Mouse (Mus musculus) hindbrain, embryonic 16.5 days (tissue): ENCODE measurements around the gene Ccl8. TPM values are rescaled to one million over a fixed set of nuclear protein-coding genes. Genes with fewer than 3 reads are reported as not detected.

ENCODE experiments used
- ATAC-seq: fragments of 200-750 bp; cut with Nextera tagmentation; 2 replicates; pipeline ENCODE4 v1.8.0; 2017; ENCODE audit warnings: moderate TSS enrichment, moderate library complexity
- H3K27ac ChIP-seq: fragments of 300-500 bp; sonication (generic); 2 replicates; pipeline ENCODE4 v1.5.1; 2014; ENCODE audit warnings: low read depth, mild to moderate bottlenecking, control low read depth, low read length, moderate library complexity
- H3K27me3 ChIP-seq: fragments of 300-500 bp; sonication (generic); replicated peaks from 2 replicates; pipeline ENCODE4 v1.6.1; 2014; ENCODE audit warnings: low read length; ENCODE audit not compliant: control insufficient read depth, insufficient read depth
- H3K36me3 ChIP-seq: fragments of 300-500 bp; sonication (generic); 2 replicates; pipeline ENCODE4 v1.6.1; 2014; ENCODE audit warnings: mild to moderate bottlenecking, low read length, moderate library complexity, mixed read lengths; ENCODE audit not compliant: control insufficient read depth, insufficient read depth
- H3K4me1 ChIP-seq: fragments of 300-500 bp; sonication (generic); 2 replicates; pipeline ENCODE4 v1.6.1; 2014; ENCODE audit warnings: low read depth, low read length; ENCODE audit not compliant: control insufficient read depth, insufficient read depth
- H3K4me2 ChIP-seq: fragments of 300-500 bp; sonication (generic); 2 replicates; pipeline ENCODE4 v1.6.1; 2014; ENCODE audit warnings: mild to moderate bottlenecking, low read length, control low read depth, moderate library complexity
- H3K4me3 ChIP-seq: fragments of 300-500 bp; sonication (generic); 2 replicates; pipeline ENCODE4 v1.5.1; 2014; ENCODE audit warnings: mild to moderate bottlenecking, low read length, control low read depth, moderate library complexity
- H3K9ac ChIP-seq: fragments of 300-500 bp; sonication (generic); 2 replicates; pipeline ENCODE4 v1.6.1; 2014; ENCODE audit warnings: low read depth, mild to moderate bottlenecking, control low read depth, low read length, moderate library complexity
- H3K9me3 ChIP-seq: fragments of 300-500 bp; sonication (generic); 2 replicates; pipeline ENCODE4 v1.6.1; 2014; ENCODE audit warnings: mild to moderate bottlenecking, low read length, moderate library complexity; ENCODE audit not compliant: control insufficient read depth
- WGBS: fragments of 180-500 bp; shearing (Covaris S2); extraction: QIAGEN DNeasy Blood & Tissue Kit; methylation state at CpG from one replicate; pipeline ENCODE4 v1.1.7; 2014; 5-methylcytosine and 5-hydroxymethylcytosine counted together
- polyA plus RNA-seq: library from polyadenylated mRNA; unstranded; fragments of >200 nt; fragmentation: Nextera tagmentation; extraction: Ambion mirVana; gene quantifications from 2 replicates; pipeline ENCODE4 v1.2.1, GENCODE M21; 2015

The Ccl8 gene
- polyA plus RNA-seq = not detected in 2 replicates

DNA sequence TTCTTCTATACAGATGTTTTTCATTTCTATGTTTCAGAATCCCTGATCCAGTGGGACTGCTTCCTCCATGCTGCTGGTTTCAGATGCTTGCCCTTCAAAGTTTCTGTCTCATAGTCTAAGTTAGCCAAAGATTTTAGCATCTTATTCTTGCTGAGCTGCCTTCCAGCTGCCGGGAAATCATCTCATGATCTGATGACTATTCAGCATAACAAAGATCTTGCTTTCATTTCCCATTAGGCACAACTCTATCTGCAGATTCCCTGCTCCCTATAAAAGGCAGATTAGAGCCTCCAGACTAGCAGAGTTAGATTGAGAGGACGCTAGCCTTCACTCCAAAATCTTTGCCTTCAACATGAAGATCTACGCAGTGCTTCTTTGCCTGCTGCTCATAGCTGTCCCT, at the start of gene Ccl8:
Gene Ccl8 (plus strand): TSS at position 301 of the 400 bp plus-strand sequence.
- Histone ChIP-seq H3K9me3 (no peaks in the 10 kb centered on the region), H3K4me2 (no peak within 1 kb of the TSS), H3K27ac (no peak within 1 kb of the TSS), H3K9ac (no peak within 1 kb of the TSS), H3K36me3 (no peaks in the 10 kb centered on the region), H3K4me1 (no peaks in the 10 kb centered on the region), H3K27me3 (no peaks in the 10 kb centered on the region), H3K4me3 (no peak within 1 kb of the TSS)
- ATAC-seq = no peak
- WGBS = 85% methylated on average over 3 of the region's 3 CpGs

DNA sequence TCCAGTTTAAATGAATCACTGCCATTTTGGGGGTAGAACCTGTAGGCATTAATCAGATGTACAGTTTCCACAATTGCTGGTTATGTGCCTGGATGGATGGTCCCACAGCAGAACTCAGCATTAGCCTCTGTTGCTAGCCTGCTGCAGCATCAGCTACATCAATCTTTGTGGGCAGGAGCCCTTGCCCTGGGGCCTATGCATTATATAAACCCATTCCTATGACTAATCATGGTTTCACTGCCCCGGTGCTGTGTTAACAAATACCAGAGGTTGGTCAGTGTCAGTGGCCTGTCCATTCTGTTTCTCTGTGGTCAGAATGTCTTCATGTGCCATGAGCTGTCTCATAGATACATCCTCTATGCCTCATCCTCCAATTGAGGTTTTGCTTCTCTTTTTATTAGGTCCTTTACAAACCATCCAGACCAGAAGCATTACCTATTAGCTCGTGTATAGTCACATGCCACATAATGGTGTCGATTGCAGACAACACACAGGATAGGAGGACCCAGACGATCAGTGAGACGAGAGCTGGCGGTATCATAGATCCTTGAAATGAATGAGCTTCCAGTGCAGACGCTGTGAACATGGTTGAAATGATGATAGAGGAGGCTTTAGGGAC, 47.9 kb upstream of the Ccl8 start:
- no peaks in the 10 kb centered on the region for H3K4me1 ChIP-seq
- no peak overlapping the region for H3K27ac ChIP-seq
- WGBS = 79% methylated on average over 7 of the region's 7 CpGs
- no peak overlapping the region for H3K4me3 ChIP-seq
- H3K4me2 ChIP-seq = no peak overlapping the region
- ATAC-seq = no peak
- no peaks in the 10 kb centered on the region for H3K9me3 ChIP-seq
- no peaks in the 10 kb centered on the region for H3K27me3 ChIP-seq
- no peak overlapping the region for H3K9ac ChIP-seq
- no peaks in the 10 kb centered on the region for H3K36me3 ChIP-seq

DNA sequence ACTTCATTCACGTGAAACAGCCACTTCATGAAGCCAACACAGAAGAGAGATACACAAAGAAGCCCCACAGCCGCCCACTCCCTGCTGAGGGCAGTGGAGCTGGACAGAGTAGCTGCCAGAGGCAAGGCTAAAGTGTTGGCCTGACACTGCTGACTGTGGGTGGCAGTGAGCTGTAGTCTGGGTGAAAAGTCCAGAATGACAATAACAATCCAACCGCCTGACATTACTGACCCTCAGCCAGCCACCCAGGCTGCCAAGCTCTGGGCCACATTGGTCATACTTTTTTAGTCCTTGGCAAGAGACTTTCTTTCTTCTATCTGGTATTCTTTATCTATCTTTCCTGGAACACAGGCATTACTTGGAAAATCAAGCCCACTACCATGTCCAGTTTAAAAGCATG, 43.9 kb upstream of the Ccl8 start:
- Histone ChIP-seq H3K9me3 (no peaks in the 10 kb centered on the region), H3K4me1 (no peaks in the 10 kb centered on the region), H3K4me2 (no peak overlapping the region), H3K4me3 (no peak overlapping the region), H3K9ac (no peak overlapping the region), H3K27ac (no peak overlapping the region), H3K27me3 (no peaks in the 10 kb centered on the region), H3K36me3 (no peaks in the 10 kb centered on the region)
- ATAC-seq = no peak
- 73% methylated on average over 3 of the region's 3 CpGs for WGBS

DNA sequence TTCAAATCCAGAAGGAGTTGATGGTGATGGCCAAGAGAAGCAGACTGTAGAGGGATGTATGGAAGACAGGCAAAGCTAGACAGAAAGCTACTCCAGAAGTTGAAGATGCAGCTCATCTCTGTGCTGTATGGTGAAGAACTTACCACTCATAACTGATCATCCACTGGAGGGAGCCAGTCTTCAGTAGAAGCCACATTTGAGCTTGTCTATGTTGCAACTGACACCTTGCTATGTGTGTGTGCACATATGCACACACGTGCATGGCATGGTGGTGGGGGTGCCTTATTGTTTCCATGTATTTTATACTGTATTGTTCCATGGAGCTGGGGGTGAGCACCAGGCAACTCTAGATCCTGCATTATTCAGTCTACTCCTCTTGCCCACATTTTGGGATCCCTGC, 42.6 kb upstream of the Ccl8 start:
- Histone ChIP-seq H3K36me3 (no peaks in the 10 kb centered on the region), H3K4me1 (no peaks in the 10 kb centered on the region), H3K4me2 (no peak overlapping the region), H3K27me3 (no peaks in the 10 kb centered on the region), H3K4me3 (no peak overlapping the region), H3K9me3 (no peaks in the 10 kb centered on the region), H3K27ac (no peak overlapping the region), H3K9ac (no peak overlapping the region)
- no peak for ATAC-seq
- WGBS = 88% methylated on average over 1 of the region's 1 CpGs

DNA sequence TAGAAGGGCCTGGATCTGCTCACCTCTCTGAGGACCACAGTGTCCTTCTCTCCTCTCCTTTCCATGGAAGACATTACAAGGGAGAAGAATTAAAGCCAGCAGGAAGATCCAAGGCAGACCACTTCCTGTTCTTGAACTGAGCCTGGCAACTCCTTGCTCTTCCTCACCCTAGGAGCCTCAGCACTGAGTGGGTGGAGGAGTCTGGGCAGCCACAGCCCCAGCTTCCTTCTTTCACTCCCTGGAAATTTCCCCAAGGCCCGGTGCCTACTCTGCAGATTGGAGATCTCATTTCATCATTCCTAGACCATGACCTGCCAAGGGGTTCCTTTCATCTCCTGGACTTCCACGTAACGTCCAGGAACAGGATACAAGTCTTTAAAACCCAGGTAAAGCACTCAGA, 42.0 kb upstream of the Ccl8 start:
- no peaks in the 10 kb centered on the region for H3K4me1 ChIP-seq
- ATAC-seq = no peak
- no peak overlapping the region for H3K4me3 ChIP-seq
- WGBS = 82% methylated on average over 3 of the region's 3 CpGs
- H3K27me3 ChIP-seq = no peaks in the 10 kb centered on the region
- no peaks in the 10 kb centered on the region for H3K9me3 ChIP-seq
- no peak overlapping the region for H3K27ac ChIP-seq
- H3K36me3 ChIP-seq = no peaks in the 10 kb centered on the region
- H3K4me2 ChIP-seq = no peak overlapping the region
- H3K9ac ChIP-seq = no peak overlapping the region

DNA sequence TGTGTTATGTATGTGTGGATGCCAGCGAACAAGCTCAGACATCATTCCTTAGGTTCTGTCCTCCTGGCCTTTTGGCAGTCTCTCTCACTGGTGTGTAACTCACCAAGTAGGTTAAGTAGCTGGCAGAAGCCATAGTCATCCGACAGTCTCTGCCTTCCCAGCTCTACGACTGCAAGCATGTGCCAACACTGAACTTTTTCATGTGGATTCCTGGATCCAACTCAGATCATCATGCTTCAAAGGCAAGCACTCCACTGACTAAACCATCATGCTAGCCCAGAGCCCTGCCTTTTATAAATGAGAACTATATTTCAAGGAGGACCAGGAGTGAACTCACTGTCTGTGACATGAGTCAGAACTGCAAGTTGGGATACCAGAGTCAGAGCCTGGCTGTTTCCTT, 41.3 kb upstream of the Ccl8 start:
- no peak for ATAC-seq
- Histone ChIP-seq H3K36me3 (no peaks in the 10 kb centered on the region), H3K9ac (no peak overlapping the region), H3K4me3 (no peak overlapping the region), H3K4me1 (no peaks in the 10 kb centered on the region), H3K27me3 (no peaks in the 10 kb centered on the region), H3K9me3 (no peaks in the 10 kb centered on the region), H3K27ac (no peak overlapping the region), H3K4me2 (no peak overlapping the region)
- 86% methylated on average over 3 of the region's 3 CpGs for WGBS

DNA sequence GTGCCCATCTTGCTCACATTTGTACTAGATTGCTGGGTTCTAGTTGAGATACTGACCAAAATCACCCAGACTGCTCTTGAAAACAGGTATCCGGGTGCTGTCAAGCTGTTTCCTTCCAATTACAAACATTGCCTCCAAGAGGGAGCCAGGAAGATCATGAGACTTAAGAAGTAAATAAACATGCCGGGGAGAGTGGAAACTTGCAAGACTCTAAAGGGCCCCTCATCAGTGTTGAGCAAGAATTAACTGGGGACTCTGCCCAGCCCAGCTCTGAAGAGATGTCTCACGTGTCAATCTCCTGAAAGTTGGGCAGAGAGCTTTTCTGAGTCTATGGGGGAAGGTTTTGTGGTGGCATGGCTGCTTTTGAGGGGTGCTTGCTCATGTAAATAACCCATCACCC, 38.0 kb upstream of the Ccl8 start:
- Histone ChIP-seq H3K9me3 (no peaks in the 10 kb centered on the region), H3K36me3 (no peaks in the 10 kb centered on the region), H3K4me3 (no peak overlapping the region), H3K27ac (no peak overlapping the region), H3K27me3 (no peaks in the 10 kb centered on the region), H3K4me2 (no peak overlapping the region), H3K4me1 (no peaks in the 10 kb centered on the region), H3K9ac (no peak overlapping the region)
- no peak for ATAC-seq
- WGBS = 81% methylated on average over 3 of the region's 3 CpGs

DNA sequence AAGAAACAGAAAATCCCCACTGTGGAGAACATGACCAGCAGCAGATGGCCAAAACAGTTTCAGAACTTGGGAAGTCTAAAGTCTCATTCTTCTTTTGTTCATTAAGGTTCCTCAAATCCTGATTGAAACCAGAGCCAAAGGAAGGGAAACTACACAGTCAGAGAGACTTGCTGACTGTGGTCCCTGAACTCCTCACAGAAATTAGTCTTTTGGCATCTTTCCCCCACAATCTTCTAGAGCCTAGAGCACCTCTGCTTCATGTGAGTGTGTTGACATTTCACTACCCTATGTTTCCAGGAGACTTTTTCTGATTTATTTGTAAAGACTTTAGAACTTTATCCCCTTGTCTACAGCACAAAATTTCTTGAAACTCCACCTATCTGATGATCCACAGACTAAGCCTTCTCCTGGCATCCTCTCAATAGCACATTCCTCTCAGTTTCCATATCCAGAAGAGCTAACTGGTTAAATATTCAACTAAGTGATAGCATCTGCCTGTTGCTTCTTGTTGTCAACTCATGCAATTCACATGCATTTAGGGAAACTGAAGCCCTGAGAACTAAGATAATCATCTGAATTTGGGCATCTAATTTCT, 36.8 kb upstream of the Ccl8 start:
- Histone ChIP-seq H3K4me2 (no peak overlapping the region), H3K27ac (no peak overlapping the region), H3K36me3 (no peaks in the 10 kb centered on the region), H3K27me3 (no peaks in the 10 kb centered on the region), H3K9ac (no peak overlapping the region), H3K9me3 (no peaks in the 10 kb centered on the region), H3K4me1 (no peaks in the 10 kb centered on the region), H3K4me3 (no peak overlapping the region)
- ATAC-seq = no peak

DNA sequence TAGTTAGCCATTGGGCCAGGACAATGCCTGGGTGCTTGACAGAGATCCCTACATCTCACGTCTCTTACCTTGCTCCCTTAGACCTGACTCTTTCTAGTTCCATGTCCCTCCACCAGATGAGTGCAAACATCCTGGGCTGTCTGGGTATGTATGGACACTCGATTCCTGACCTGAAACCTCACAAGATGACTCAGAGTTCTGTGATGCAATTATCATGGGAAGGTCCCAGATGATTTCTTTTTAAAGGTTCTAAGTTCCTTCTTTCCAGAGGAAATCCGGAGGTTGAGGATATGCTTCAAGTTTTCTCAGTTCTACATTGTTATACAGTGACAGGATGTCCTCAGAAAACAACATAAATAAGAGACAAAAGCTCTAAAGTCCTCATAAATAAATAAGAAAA, 34.1 kb upstream of the Ccl8 start:
- ATAC-seq = no peak
- no peak overlapping the region for H3K4me3 ChIP-seq
- no peaks in the 10 kb centered on the region for H3K9me3 ChIP-seq
- no peaks in the 10 kb centered on the region for H3K4me1 ChIP-seq
- 81% methylated on average over 3 of the region's 3 CpGs for WGBS
- no peaks in the 10 kb centered on the region for H3K27me3 ChIP-seq
- no peak overlapping the region for H3K4me2 ChIP-seq
- no peak overlapping the region for H3K9ac ChIP-seq
- no peaks in the 10 kb centered on the region for H3K36me3 ChIP-seq
- H3K27ac ChIP-seq = no peak overlapping the region
